Mouse (Mus musculus) embryonic facial prominence, embryonic 14.5 days (tissue): ENCODE measurements at regions not wholly inside any gene's neighbourhood (a gene's known extent, or its start where the extent isn't known, plus 50 kb on each side); places are given as distances from the start of the nearest gene placed in this dataset.

Experiments
- ATAC-seq: fragments of 200-750 bp; cut with Nextera tagmentation; 2 replicates; pipeline ENCODE4 v1.8.0; 2017; ENCODE audit warnings: low read depth, moderate number of reproducible peaks, moderate TSS enrichment
- DNase-seq: peaks from one replicate; pipeline ENCODE4 v3.0.0-alpha.2; 2015; ENCODE audit warnings: low spot score
- H3K27ac ChIP-seq: fragments of 300-500 bp; sonication (generic); replicated peaks from 2 replicates; pipeline ENCODE4 v1.5.1; 2014; ENCODE audit warnings: low read depth, mild to moderate bottlenecking, low read length, moderate library complexity
- H3K27me3 ChIP-seq: fragments of 300-500 bp; sonication (generic); replicated peaks from 2 replicates; pipeline ENCODE4 v1.6.1; 2014; ENCODE audit warnings: low read length; ENCODE audit not compliant: control insufficient read depth, insufficient read depth
- H3K36me3 ChIP-seq: fragments of 300-500 bp; sonication (generic); 2 replicates; pipeline ENCODE4 v1.6.1; 2014; ENCODE audit warnings: low read length, mixed read lengths; ENCODE audit not compliant: control insufficient read depth, insufficient read depth
- H3K4me1 ChIP-seq: fragments of 300-500 bp; sonication (generic); 2 replicates; pipeline ENCODE4 v1.6.1; 2014; ENCODE audit warnings: antibody characterized with exemption, low read length; ENCODE audit not compliant: control insufficient read depth, insufficient read depth
- H3K4me2 ChIP-seq: fragments of 300-500 bp; sonication (generic); 2 replicates; pipeline ENCODE4 v1.6.1; 2014; ENCODE audit warnings: low read depth, mild to moderate bottlenecking, low read length, moderate library complexity, mixed read lengths
- H3K4me3 ChIP-seq: fragments of 300-500 bp; sonication (generic); 2 replicates; pipeline ENCODE4 v1.5.1; 2014; ENCODE audit warnings: low read depth, mild to moderate bottlenecking, low read length
- H3K9ac ChIP-seq: fragments of 300-500 bp; sonication (generic); 2 replicates; pipeline ENCODE4 v1.6.1; 2014; ENCODE audit warnings: low read depth, mild to moderate bottlenecking, low read length, moderate library complexity, mixed read lengths
- H3K9me3 ChIP-seq: fragments of 300-500 bp; sonication (generic); 2 replicates; pipeline ENCODE4 v1.6.1; 2016; ENCODE audit warnings: low read length; ENCODE audit not compliant: control insufficient read depth
- WGBS: fragments of 180-500 bp; shearing (Covaris S2); extraction: QIAGEN DNeasy Blood & Tissue Kit; methylation state at CpG from one replicate; pipeline ENCODE4 v1.1.7; 2014; 5-methylcytosine and 5-hydroxymethylcytosine counted together

GRCm38 (mm10) chr15:51680494-51680893 lies 2204.2 kb upstream of the Gm7489 start:
- DNase-seq (no peak), ATAC-seq (no peak)
- H3K4me1 ChIP-seq = peaks cover 9% of the 10 kb centered on the region; the same call in 1 of the 2 replicates
- H3K4me2 ChIP-seq = no peak overlapping the region
- no peaks in the 10 kb centered on the region for H3K27me3 ChIP-seq
- H3K9ac ChIP-seq = no peak overlapping the region
- H3K36me3 ChIP-seq = no peaks in the 10 kb centered on the region
- no peak overlapping the region for H3K4me3 ChIP-seq
- H3K9me3 ChIP-seq = no peaks in the 10 kb centered on the region
- no peak overlapping the region for H3K27ac ChIP-seq

GRCm38 (mm10) chr15:51681191-51681590 lies 2203.5 kb upstream of the Gm7489 start:
- H3K9ac ChIP-seq = no peak overlapping the region
- no peak overlapping the region for H3K4me2 ChIP-seq
- H3K27me3 ChIP-seq = no peaks in the 10 kb centered on the region
- no peaks in the 10 kb centered on the region for H3K36me3 ChIP-seq
- no peak overlapping the region for H3K4me3 ChIP-seq
- DNase-seq = no peak
- ATAC-seq = no peak
- no peaks in the 10 kb centered on the region for H3K9me3 ChIP-seq
- WGBS = 88% methylated on average over 6 of the region's 6 CpGs
- H3K27ac ChIP-seq = no peak overlapping the region
- peaks cover 9% of the 10 kb centered on the region; the same call in 1 of the 2 replicates for H3K4me1 ChIP-seq

DNA sequence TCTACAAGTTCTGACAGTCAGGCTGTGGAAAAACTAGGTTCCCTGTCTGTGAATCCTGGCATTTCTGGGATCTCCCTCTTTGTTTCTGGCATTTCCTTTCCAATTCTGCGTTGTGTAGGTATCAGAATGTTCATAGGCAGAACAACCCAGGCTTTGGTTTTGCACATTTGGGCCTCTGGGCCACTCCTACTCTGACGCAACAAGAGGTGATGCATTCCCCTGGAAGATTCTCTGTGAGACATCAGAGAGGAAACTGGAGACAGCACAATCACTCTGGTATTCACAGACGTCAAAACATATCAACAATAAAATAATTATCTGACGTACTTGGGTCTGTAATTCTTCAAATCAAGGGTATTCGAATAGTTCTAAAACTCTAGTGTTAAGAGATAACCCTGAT lies 2202.4 kb upstream of the Gm7489 start:
- H3K27ac ChIP-seq = no peak overlapping the region
- H3K4me2 ChIP-seq = no peak overlapping the region
- H3K4me1 ChIP-seq = peaks cover 9% of the 10 kb centered on the region
- ATAC-seq (no peak), DNase-seq (no peak)
- WGBS = 61% methylated on average over 5 of the region's 5 CpGs
- H3K9me3 ChIP-seq = no peaks in the 10 kb centered on the region
- no peak overlapping the region for H3K9ac ChIP-seq
- H3K36me3 ChIP-seq = no peaks in the 10 kb centered on the region
- H3K27me3 ChIP-seq = no peaks in the 10 kb centered on the region
- no peak overlapping the region for H3K4me3 ChIP-seq

- H3K9me3 ChIP-seq = no peaks in the 10 kb centered on the region
- 62% methylated on average over 13 of the region's 13 CpGs for WGBS
- H3K9ac ChIP-seq = no peak overlapping the region
- H3K36me3 ChIP-seq = no peaks in the 10 kb centered on the region
- H3K4me3 ChIP-seq = no peak overlapping the region
- H3K4me1 ChIP-seq = peaks cover 3% of the 10 kb centered on the region; the same call in 1 of the 2 replicates
- DNase-seq = peak; percentile 47
- no peak overlapping the region for H3K4me2 ChIP-seq
- H3K27me3 ChIP-seq = no peaks in the 10 kb centered on the region
- no peak overlapping the region for H3K27ac ChIP-seq
- ATAC-seq = no peak
Observed at GRCm38 (mm10) chr15:51687007-51687540, 2197.6 kb upstream of the Gm7489 start.

DNA sequence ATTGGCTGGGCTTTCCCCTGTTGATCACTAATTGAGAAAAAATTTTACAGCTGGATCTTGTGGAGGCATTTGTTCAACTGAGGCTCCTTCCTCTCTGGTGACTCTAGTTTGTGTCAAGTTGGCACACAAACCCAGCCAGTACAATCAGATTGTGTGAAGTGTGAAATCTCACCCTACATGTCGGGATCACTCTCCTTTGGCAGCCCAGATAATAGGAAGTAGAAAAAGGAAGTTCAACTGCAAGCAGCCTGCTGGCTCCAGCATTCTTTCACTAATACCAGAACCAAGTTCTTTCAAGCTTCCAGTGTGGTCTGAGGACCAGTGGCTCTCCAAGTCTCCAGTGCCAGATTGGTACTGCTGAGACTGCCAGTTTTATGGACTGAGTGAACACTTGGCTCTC lies 2195.2 kb upstream of the Gm7489 start:
- 88% methylated on average over 1 of the region's 1 CpGs for WGBS

DNA sequence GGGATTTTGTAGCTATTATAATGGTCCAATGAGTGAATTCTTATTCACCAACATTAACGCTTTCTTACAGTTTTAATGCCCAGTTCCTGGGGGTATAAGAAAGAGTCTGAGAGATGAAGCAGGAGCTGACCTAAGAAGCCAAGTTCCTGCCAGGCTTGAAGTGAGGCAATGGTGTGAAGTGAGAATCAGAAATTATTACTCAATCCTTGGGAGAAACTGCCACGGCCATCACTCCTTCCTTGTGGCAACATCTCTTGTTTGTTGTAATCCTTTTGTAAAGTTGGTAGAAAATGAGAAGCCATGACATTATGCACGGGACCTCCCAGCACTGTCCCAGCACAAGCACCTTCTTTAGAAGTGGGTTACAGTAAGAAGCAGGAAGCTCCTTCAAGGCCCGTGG lies 2192.0 kb upstream of the Gm7489 start:
- 73% methylated on average over 4 of the region's 4 CpGs for WGBS
- H3K9ac ChIP-seq = no peak overlapping the region
- no peak overlapping the region for H3K4me3 ChIP-seq
- no peaks in the 10 kb centered on the region for H3K4me1 ChIP-seq
- H3K27me3 ChIP-seq = no peaks in the 10 kb centered on the region; the same call in 1 of the 2 replicates
- H3K36me3 ChIP-seq = no peaks in the 10 kb centered on the region
- H3K9me3 ChIP-seq = no peaks in the 10 kb centered on the region
- DNase-seq (no peak), ATAC-seq (no peak)
- no peak overlapping the region for H3K4me2 ChIP-seq
- H3K27ac ChIP-seq = no peak overlapping the region

More for the DNA sequence above, 2195.2 kb upstream of the Gm7489 start:
- no peak overlapping the region for H3K9ac ChIP-seq
- H3K4me2 ChIP-seq = no peak overlapping the region
- no peak overlapping the region for H3K4me3 ChIP-seq
- no peaks in the 10 kb centered on the region for H3K9me3 ChIP-seq
- no peaks in the 10 kb centered on the region for H3K36me3 ChIP-seq
- no peak overlapping the region for H3K27ac ChIP-seq
- DNase-seq (no peak), ATAC-seq (no peak)
- H3K4me1 ChIP-seq = no peaks in the 10 kb centered on the region; the same call in 1 of the 2 replicates
- H3K27me3 ChIP-seq = no peaks in the 10 kb centered on the region

- Histone ChIP-seq H3K36me3 (no peaks in the 10 kb centered on the region), H3K27me3 (no peaks in the 10 kb centered on the region; the same call in 1 of the 2 replicates), H3K9ac (no peak overlapping the region), H3K9me3 (no peaks in the 10 kb centered on the region), H3K4me3 (no peak overlapping the region), H3K4me1 (no peaks in the 10 kb centered on the region), H3K27ac (no peak overlapping the region), H3K4me2 (no peak overlapping the region)
- WGBS = 38% methylated on average over 11 of the region's 11 CpGs
- DNase-seq = peak; percentile 88
- peak; percentile 88 for ATAC-seq
Observed at GRCm38 (mm10) chr15:51696344-51697016, 2188.2 kb upstream of the Gm7489 start.

- H3K27me3 ChIP-seq = no peaks in the 10 kb centered on the region
- no peak overlapping the region for H3K27ac ChIP-seq
- H3K9me3 ChIP-seq = no peaks in the 10 kb centered on the region
- ATAC-seq (no peak), DNase-seq (no peak)
- no peaks in the 10 kb centered on the region for H3K36me3 ChIP-seq
- H3K4me3 ChIP-seq = no peak overlapping the region
- WGBS = 88% methylated on average over 1 of the region's 1 CpGs
- no peak overlapping the region for H3K9ac ChIP-seq
- H3K4me1 ChIP-seq = no peaks in the 10 kb centered on the region; the same call in 1 of the 2 replicates
- H3K4me2 ChIP-seq = no peak overlapping the region
Observed at GRCm38 (mm10) chr15:51704198-51704597, 2180.5 kb upstream of the Gm7489 start.
